Mouse (Mus musculus): ENCODE results near the gene Drap1. TPM values are rescaled to one million over a fixed set of nuclear protein-coding genes. Genes with fewer than 3 reads are reported as not detected.
A peak's percentile ranks its signal among the peaks of the same experiment; 100 is the strongest.

Gene Drap1
- polyA plus RNA-seq, 1 experiment from 2014 or later = 190 TPM

DNA sequence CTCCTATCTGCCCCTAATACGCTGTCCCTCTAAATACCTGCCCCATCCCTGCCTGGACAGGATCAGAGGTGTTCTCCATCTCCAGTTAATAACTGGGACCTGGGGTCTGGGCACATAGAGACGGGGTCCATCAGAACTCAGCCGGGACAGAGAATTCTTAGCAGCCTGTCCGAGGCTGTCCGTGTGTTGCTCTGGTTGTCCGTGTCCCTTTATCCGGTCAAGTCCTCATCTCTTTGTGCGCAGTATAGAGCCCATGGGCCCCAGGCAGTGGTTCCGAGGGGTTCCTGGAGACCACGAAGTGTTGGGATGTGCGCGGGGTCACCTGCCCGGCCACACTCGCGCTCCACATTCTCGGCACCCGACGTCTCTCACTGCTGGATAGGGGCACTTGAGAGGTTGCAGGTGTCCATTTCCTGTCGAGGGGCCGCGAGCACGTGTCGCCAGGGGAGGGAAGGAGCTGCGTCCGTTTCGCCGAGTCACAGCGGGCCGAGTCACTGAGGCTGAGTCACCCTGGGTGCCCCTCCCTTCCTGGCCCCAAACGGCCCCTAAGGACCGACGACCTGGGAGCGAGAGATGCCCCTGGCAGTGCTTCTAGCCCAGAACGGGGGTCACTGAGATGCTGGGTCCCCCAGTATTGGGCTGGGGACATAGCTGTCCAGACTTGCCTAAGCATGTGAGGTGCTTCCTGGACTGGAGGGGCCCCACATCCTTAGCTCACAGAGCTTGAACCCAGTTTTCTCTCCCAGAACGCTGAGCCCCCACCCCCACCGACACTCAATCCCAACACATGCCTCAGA is 23.8 kb upstream of the Drap1 start:
- no peaks in the 10 kb centered on the region for H3K9me3 ChIP-seq (replicated peaks)
- peaks cover 21% of the 10 kb centered on the region for H3K4me1 ChIP-seq (replicated peaks)
- WGBS = 5% methylated on average over 36 of the region's 36 CpGs
- H3K4me2 ChIP-seq = peak overlapping the region; percentile 99
- no peak overlapping the region; the same call in 1 of the 2 replicates for H3K9ac ChIP-seq
- no peak overlapping the region for H3K27ac ChIP-seq (ENCODE audit: poor library complexity, severe bottlenecking)
- H3K36me3 ChIP-seq = no peaks in the 10 kb centered on the region
- H3K27me3 ChIP-seq (replicated peaks) = peaks cover 72% of the 10 kb centered on the region
- peak; percentile 84 for ATAC-seq (ENCODE audit: insufficient number of reproducible peaks, low FRiP score)
- H3K4me3 ChIP-seq = peak overlapping the region; percentile 55

DNA sequence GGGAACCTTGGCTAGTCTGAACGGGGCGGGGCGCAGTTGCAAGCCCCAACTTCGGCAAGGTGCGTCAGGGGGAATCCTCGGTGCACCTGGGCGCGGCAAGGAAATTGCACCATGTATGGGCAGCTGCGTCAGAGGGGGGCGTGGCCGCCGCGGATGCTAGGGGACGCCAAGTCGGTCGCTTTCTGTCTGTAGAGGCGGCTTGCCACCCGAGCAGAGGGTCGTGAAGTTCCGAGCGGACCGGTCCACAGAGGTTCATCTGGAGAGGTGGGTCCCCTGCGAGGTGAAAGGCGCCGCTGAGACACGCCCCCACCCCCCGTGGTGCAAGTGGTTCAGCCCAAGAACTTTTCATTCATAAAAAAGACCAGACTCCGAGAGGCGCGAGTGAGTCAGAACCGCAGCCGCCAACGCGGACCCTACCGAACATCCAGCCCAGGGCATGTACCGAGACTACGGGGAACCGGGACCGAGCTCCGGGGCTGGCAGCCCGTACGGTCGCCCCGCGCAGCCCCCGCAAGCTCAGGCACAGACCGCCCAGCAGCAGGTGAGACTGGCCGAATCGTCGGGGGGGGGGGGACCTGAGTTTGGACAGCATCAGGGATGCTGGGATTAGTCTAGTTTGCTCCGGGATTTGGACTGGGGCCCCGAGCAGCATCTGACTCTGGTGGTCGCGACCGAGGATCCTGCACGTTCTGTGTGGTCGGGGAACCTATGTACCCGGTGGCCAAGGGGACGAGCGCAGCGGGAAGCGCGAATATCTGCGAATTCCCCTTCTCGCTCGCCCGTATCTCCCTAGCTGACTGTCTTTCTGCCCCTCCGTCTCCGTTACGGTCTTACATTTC is 23.0 kb upstream of the Drap1 start, which contains the start of gene Fosl1:
Gene Fosl1 (plus strand): TSS at position 33 of the 839 bp plus-strand sequence.
- ATAC-seq (ENCODE audit: insufficient number of reproducible peaks, low FRiP score) = peak; percentile 61
- peaks cover 73% of the 10 kb centered on the region for H3K27me3 ChIP-seq (replicated peaks)
- no peaks in the 10 kb centered on the region for H3K9me3 ChIP-seq (replicated peaks)
- H3K27ac ChIP-seq (ENCODE audit: poor library complexity, severe bottlenecking) = no peak within 1 kb of the TSS
- H3K4me2 ChIP-seq = peak within 1 kb of the TSS; percentile 99
- no peaks in the 10 kb centered on the region for H3K36me3 ChIP-seq
- H3K4me3 ChIP-seq = peak within 1 kb of the TSS; percentile 55
- peaks cover 21% of the 10 kb centered on the region for H3K4me1 ChIP-seq (replicated peaks)
- under 1% methylated on average over 70 of the region's 70 CpGs for WGBS
- peak within 1 kb of the TSS; percentile 73 for H3K9ac ChIP-seq

DNA sequence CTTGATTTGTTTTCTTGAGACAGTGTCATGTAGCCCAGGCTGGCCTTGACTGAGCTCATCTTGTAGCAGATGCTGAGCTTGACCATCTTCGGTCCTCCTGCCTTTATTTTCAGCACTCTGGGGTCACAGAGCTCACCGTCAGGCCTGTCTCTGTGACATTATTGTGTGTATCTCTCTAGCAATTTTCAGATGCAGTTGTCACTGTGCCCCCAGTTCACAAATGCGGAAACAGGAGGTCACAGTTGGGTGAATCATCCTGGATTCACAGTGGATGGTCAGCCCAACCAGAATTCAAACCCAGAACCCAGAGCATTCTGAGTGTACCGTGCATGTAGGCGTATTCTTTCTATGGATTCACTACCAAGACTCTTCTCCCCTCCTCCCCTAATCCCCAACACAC is 21.0 kb upstream of the Drap1 start:
- no peak overlapping the region for H3K4me2 ChIP-seq
- peaks cover 66% of the 10 kb centered on the region for H3K27me3 ChIP-seq (replicated peaks)
- no peak overlapping the region for H3K9ac ChIP-seq
- WGBS = 83% methylated on average over 5 of the region's 5 CpGs
- no peak for ATAC-seq (ENCODE audit: insufficient number of reproducible peaks, low FRiP score)
- H3K4me1 ChIP-seq (replicated peaks) = peaks cover 21% of the 10 kb centered on the region
- H3K9me3 ChIP-seq (replicated peaks) = no peaks in the 10 kb centered on the region
- H3K4me3 ChIP-seq = no peak overlapping the region
- no peak overlapping the region for H3K27ac ChIP-seq (ENCODE audit: poor library complexity, severe bottlenecking)
- H3K36me3 ChIP-seq = no peaks in the 10 kb centered on the region

DNA sequence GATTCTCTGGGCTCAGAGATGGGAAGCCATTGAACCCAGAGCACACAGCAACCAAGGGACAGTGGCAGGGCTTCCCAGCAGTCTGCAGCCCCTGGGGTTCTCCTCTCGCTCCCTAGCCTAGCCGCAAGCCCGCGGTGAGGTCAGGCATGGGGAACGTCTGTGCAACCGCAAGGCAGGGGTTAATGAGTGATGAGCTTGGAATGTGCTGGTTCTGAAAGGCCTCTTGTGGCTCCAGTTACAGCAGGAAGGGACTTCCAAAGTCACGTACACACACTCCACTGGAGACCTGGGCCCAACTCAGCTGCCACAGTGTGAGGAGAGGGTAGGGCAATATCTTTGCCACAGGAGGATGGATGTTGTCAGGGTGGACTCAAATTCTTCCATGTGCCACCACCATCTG is 20.2 kb upstream of the Drap1 start:
- Histone ChIP-seq H3K36me3 (no peaks in the 10 kb centered on the region), H3K9me3 (replicated peaks) (peaks cover 4% of the 10 kb centered on the region; the same call in 1 of the 2 replicates), H3K27me3 (replicated peaks) (peaks cover 58% of the 10 kb centered on the region), H3K4me3 (no peak overlapping the region), H3K4me2 (no peak overlapping the region), H3K4me1 (replicated peaks) (peaks cover 18% of the 10 kb centered on the region), H3K9ac (no peak overlapping the region), H3K27ac (ENCODE audit: poor library complexity, severe bottlenecking) (no peak overlapping the region)
- no peak for ATAC-seq (ENCODE audit: insufficient number of reproducible peaks, low FRiP score)
- WGBS = 23% methylated on average over 7 of the region's 7 CpGs

DNA sequence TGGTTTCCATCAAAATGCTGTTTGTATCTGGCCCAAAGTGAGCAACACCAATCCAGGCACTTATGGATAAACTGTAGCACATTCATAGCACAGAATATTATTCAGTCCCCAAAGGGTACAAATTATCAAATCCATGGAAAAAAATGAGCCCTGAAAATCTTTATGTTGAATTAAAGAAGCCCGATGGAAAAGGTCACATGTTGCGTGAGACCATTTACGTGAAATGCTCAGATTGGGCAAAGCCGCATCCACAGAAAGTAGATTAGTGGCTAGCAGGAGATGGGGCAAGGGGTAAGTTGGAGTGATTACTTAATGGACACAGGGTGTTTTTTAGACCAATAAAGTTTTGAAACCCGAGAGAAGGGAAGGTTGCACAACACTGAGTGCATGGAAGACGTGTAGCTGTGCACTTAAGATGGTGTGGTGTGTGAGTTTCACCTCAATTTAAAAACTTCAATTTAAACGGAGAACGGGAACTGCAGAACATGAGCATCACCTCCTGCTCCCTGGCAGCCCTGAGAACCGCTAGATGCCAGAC is 19.7 kb upstream of the Drap1 start:
- no peak overlapping the region for H3K4me2 ChIP-seq
- H3K9me3 ChIP-seq (replicated peaks) = peaks cover 4% of the 10 kb centered on the region; the same call in 1 of the 2 replicates
- no peaks in the 10 kb centered on the region for H3K36me3 ChIP-seq
- no peak overlapping the region for H3K4me3 ChIP-seq
- no peak overlapping the region for H3K9ac ChIP-seq
- no peak for ATAC-seq (ENCODE audit: insufficient number of reproducible peaks, low FRiP score)
- WGBS = 65% methylated on average over 9 of the region's 9 CpGs
- peaks cover 56% of the 10 kb centered on the region for H3K27me3 ChIP-seq (replicated peaks)
- H3K4me1 ChIP-seq (replicated peaks) = peaks cover 17% of the 10 kb centered on the region
- no peak overlapping the region for H3K27ac ChIP-seq (ENCODE audit: poor library complexity, severe bottlenecking)

DNA sequence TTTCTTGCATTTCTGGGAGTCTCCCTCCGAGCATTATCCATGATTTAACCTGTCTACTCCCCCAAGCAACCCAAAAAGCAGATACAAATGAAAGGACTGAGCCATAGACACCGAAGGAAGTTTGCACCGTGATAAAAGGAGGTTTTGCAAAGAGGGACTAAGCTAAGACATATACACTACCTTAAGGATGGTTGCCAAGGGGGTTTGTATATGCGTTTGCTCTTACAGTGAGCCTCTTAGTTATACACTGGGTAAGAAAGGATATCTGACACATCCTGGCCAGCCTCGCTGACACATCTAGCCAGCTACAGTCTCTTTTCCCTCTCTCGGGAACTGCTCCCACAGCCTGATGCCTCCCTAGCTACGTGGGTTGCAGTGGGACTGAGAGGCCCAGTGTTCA is 9.2 kb upstream of the Drap1 start:
- peaks cover 20% of the 10 kb centered on the region for H3K4me1 ChIP-seq (replicated peaks)
- peak overlapping the region; percentile 71 for H3K9ac ChIP-seq
- H3K4me2 ChIP-seq = peak overlapping the region; percentile 90
- H3K27ac ChIP-seq (ENCODE audit: poor library complexity, severe bottlenecking) = peak overlapping the region; percentile 67
- no peaks in the 10 kb centered on the region for H3K36me3 ChIP-seq
- no peaks in the 10 kb centered on the region for H3K27me3 ChIP-seq (replicated peaks)
- peak overlapping the region; percentile 43; the same call in 1 of the 2 replicates for H3K4me3 ChIP-seq
- no peaks in the 10 kb centered on the region for H3K9me3 ChIP-seq (replicated peaks)
- no peak for ATAC-seq (ENCODE audit: insufficient number of reproducible peaks, low FRiP score)
- WGBS = 49% methylated on average over 7 of the region's 7 CpGs

DNA sequence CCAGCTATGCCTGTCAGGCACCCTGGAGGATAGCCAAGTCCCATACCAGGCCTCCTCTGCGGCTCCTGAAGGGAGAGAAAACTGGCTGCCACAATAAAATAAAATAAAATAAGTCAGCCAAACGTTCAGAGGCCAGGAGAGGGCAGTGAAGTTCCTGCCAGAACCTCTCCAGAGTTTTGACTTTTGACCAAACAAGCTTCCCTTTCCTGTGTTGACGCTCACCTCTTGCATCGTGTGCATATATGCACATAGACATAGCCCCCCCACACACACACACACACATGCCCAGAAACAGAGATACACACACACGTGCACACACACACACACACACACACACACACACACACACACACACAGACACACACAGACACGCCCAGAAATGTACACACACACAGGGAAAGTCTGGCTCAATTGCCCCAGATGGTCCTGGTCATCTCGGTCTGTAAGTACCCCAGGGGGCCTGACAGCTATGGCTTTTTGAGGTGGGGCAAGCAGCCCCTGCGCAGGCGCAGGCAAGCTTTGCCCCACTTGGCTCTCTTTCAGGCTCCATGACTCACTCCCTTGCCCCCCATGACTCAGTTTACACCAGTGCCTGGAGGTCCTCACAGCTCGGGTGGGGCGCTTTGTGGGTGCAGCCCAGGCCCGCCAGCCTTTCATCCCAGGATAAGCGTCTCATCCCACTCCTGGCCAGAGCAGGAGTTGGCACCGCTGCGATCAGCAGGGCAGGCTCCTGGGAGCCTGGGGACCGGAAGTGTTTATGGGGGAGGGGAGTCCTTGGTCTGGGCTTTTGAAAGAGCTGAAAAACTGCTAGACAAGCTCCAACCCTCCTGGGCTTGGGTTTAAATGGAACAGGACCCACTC is 8.4 kb upstream of the Drap1 start:
- Histone ChIP-seq H3K9ac (peak overlapping the region; percentile 71), H3K27me3 (replicated peaks) (no peaks in the 10 kb centered on the region), H3K4me1 (replicated peaks) (peaks cover 20% of the 10 kb centered on the region), H3K36me3 (no peaks in the 10 kb centered on the region), H3K9me3 (replicated peaks) (no peaks in the 10 kb centered on the region), H3K4me3 (peak overlapping the region; percentile 43), H3K4me2 (peak overlapping the region; percentile 90), H3K27ac (ENCODE audit: poor library complexity, severe bottlenecking) (peak overlapping the region; percentile 67)
- peak; percentile 46; the same call in 1 of the 2 replicates for ATAC-seq (ENCODE audit: insufficient number of reproducible peaks, low FRiP score)
- 8% methylated on average over 16 of the region's 16 CpGs for WGBS

DNA sequence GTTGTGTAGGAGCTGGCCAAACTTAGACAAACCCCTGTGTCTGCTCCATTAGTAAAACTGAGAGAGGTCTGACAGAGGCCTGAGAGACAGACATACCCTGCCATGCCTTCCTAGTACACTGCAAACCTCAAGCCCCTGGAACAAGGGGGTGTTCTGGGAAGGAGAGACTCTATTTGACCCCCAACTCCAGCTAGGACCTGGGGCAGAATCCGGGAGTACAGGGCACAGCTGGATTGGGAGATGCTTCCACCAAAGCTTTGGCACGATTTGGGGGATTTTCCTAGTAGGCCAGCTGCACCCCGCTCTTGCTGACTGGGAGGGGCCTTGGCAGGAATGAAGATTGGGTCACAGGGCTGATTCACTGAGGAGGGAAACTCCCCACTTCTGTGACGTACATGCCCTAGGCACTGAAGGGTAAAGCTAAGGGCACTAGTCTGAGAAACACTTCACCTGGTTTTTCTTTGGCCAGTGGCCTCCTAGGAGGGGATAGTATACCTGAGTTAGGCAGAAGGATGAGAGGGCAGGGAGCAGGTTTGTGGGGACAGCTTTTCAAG is 7.2 kb upstream of the Drap1 start:
- no peaks in the 10 kb centered on the region for H3K27me3 ChIP-seq (replicated peaks)
- no peak for ATAC-seq (ENCODE audit: insufficient number of reproducible peaks, low FRiP score)
- peaks cover 20% of the 10 kb centered on the region for H3K4me1 ChIP-seq (replicated peaks)
- H3K36me3 ChIP-seq = peaks cover 7% of the 10 kb centered on the region
- no peaks in the 10 kb centered on the region for H3K9me3 ChIP-seq (replicated peaks)
- no peak overlapping the region for H3K4me3 ChIP-seq
- no peak overlapping the region for H3K27ac ChIP-seq (ENCODE audit: poor library complexity, severe bottlenecking)
- 77% methylated on average over 4 of the region's 4 CpGs for WGBS
- H3K4me2 ChIP-seq = no peak overlapping the region
- H3K9ac ChIP-seq = no peak overlapping the region

DNA sequence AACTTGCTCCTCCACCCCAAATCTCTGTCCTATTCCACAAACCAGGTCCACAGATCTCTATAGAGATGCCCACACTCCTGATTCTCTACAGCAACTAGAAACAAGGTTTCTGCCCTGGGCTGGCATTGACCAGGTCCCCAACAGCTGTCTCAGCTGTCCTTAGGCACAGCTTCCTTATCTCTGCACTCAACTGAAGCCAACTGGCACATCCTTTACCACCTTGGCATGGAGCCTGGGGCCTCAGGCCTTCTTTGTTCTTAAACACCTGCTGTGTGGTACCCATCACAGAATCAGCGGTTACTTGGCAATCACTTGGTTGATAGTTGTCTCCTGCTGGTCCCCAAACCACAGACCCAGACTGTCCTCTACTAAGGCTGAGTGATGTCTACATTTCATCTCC is 5.6 kb upstream of the Drap1 start:
- Histone ChIP-seq H3K9ac (no peak overlapping the region), H3K36me3 (peaks cover 18% of the 10 kb centered on the region), H3K4me3 (no peak overlapping the region), H3K4me2 (no peak overlapping the region), H3K27me3 (replicated peaks) (no peaks in the 10 kb centered on the region), H3K27ac (ENCODE audit: poor library complexity, severe bottlenecking) (no peak overlapping the region), H3K9me3 (replicated peaks) (no peaks in the 10 kb centered on the region), H3K4me1 (replicated peaks) (peaks cover 35% of the 10 kb centered on the region)
- ATAC-seq (ENCODE audit: insufficient number of reproducible peaks, low FRiP score) = no peak
- 72% methylated on average over 1 of the region's 1 CpGs for WGBS

DNA sequence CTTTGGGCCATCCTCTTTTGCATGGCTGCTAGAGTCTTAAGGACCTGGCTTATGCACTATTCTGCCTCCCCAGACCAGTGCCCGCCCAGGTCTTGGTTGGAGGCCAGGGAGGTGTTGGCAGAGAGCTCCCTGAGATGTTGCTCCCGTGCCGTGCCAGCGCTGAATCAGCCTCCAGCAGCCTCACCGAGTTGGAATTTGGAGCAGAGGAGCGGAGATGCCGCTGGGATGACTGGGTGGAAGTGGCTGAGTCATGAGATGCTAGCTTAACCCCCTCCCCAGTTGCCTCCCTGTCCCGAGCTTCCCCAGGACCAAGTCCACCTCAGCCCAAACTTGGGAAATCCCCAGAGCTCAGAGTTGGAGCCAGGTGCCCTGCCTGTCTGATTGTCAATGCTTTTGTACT is 5.0 kb upstream of the Drap1 start:
- no peak for ATAC-seq (ENCODE audit: insufficient number of reproducible peaks, low FRiP score)
- H3K27me3 ChIP-seq (replicated peaks) = no peaks in the 10 kb centered on the region
- no peak overlapping the region for H3K4me2 ChIP-seq
- no peak overlapping the region for H3K4me3 ChIP-seq
- no peaks in the 10 kb centered on the region for H3K9me3 ChIP-seq (replicated peaks)
- H3K4me1 ChIP-seq (replicated peaks) = peaks cover 35% of the 10 kb centered on the region
- WGBS = 69% methylated on average over 8 of the region's 8 CpGs
- no peak overlapping the region for H3K9ac ChIP-seq
- H3K27ac ChIP-seq (ENCODE audit: poor library complexity, severe bottlenecking) = no peak overlapping the region
- peaks cover 18% of the 10 kb centered on the region for H3K36me3 ChIP-seq

Data from heart, embryonic 12.5 days (tissue).